Mouse (Mus musculus) myocyte (in vitro differentiated cells): Measurements from ENCODE around the gene Tenm2.

ENCODE experiments used
- CEBPB ChIP-seq: IDR thresholded peaks from 2 replicates; pipeline ENCODE4 v1.6.1; 2011; ENCODE audit warnings: mild to moderate bottlenecking, moderate library complexity; ENCODE audit not compliant: poor library complexity, insufficient read depth, severe bottlenecking
- MAX ChIP-seq: IDR thresholded peaks from one replicate; pipeline ENCODE4 v1.6.1; 2011; ENCODE audit warnings: low read depth, mild to moderate bottlenecking, control low read depth
- MYOD1 ChIP-seq, 3 experiments: IDR thresholded peaks; one replicate each; pipeline ENCODE4 v1.6.1; 2011; ENCODE audit warnings: control low read depth in 2 of 3, low read depth in 2 of 3, mild to moderate bottlenecking in 2 of 3, moderate library complexity in 1 of 3; ENCODE audit not compliant: insufficient read length in 2 of 3, control insufficient read depth in 1 of 3
- POLR2A ChIP-seq: IDR thresholded peaks from one replicate; pipeline ENCODE4 v1.6.1; 2011; ENCODE audit warnings: low read depth, mild to moderate bottlenecking, control low read depth, moderate library complexity; ENCODE audit not compliant: insufficient read length
- SRF ChIP-seq: IDR thresholded peaks from one replicate; pipeline ENCODE4 v1.6.1; 2011; ENCODE audit warnings: low read depth; ENCODE audit not compliant: control insufficient read depth, insufficient read length
- USF1 ChIP-seq: IDR thresholded peaks from one replicate; pipeline ENCODE4 v1.6.1; 2011; ENCODE audit warnings: low read depth, mild to moderate bottlenecking, control low read depth, moderate library complexity

GRCm38 (mm10) chr11:36490085-36490484 lies 745.7 kb downstream of the Tenm2 start:
- no peak for TF ChIP-seq POLR2A
- TF ChIP-seq MYOD1 (IDR thresholded peaks at IDR 0.05; ENCODE audit: control insufficient read depth in 1 of 3, insufficient read length in 2 of 3, low read depth in 2 of 3), result no peak
- no peak for TF ChIP-seq CEBPB
- TF ChIP-seq SRF, result no peak
- TF ChIP-seq MAX, result no peak
- TF ChIP-seq USF1, result no peak
